Mouse (Mus musculus): ENCODE data around the gene Agbl1.

GRCm38 (mm10) chr7:77152393-77152792, 922.7 kb downstream of the Agbl1 start:
- TF ChIP-seq CTCF (IDR thresholded peaks at IDR 0.05; ENCODE audit: low read depth, low read length) (no peak), POLR2A (IDR thresholded peaks at IDR 0.05; ENCODE audit: borderline replicate concordance, low read depth, low read length) (no peak)
